Mouse (Mus musculus): ENCODE data around the gene Reg1.

- TF ChIP-seq CTCF (IDR thresholded peaks at IDR 0.05; ENCODE audit: extremely low read depth, insufficient read depth, insufficient read length, insufficient replicate concordance) (no peak), POLR2A (IDR thresholded peaks at IDR 0.05; ENCODE audit: low read depth, low read length) (no peak)
Measured at GRCm38 (mm10) chr6:78460191-78460825, 37.8 kb downstream of the Reg1 start.
